Comparison of ENCODE assay signal across 27 mouse cellular contexts in genomic region chr1:156461036-156461435, GRCm38 (mm10). TPM values are rescaled to one million over a fixed set of nuclear protein-coding genes. Genes with fewer than 3 reads are reported as not detected.
"Had no signal": no experiment of that assay in that cellular context is flagged by ENCODE, and none has a peak within 500 bp of the region (broad histone marks: within the 10 kb centered on the region; RNA-seq: fewer than 3 reads in every experiment).

No protein-coding gene starts in this region.

- ATAC-seq: inflammation-experienced regulatory T-cells, adult 6 months; midbrain, embryonic 13.5 days; midbrain, embryonic 16.5 days had no signal

- H3K9ac ChIP-seq: kidney, embryonic 15.5 days; limb, embryonic 13.5 days; lung, embryonic 15.5 days; midbrain, embryonic 13.5 days; neural tube, embryonic 13.5 days; stomach, embryonic 15.5 days had no signal

- H3K27ac ChIP-seq: kidney, embryonic 15.5 days; left cerebral cortex, adult 2 months; limb, embryonic 13.5 days; lung, embryonic 15.5 days; midbrain, embryonic 10.5 days; midbrain, embryonic 13.5 days; neural tube, embryonic 13.5 days had no signal

- H3K9me3 ChIP-seq: kidney, embryonic 15.5 days; lung, embryonic 15.5 days; neural tube, embryonic 13.5 days; stomach, embryonic 15.5 days had no signal

- H3K4me1 ChIP-seq: limb, embryonic 13.5 days; midbrain, embryonic 10.5 days; midbrain, embryonic 13.5 days; neural tube, embryonic 13.5 days had no signal

- H3K4me2 ChIP-seq: kidney, embryonic 15.5 days; limb, embryonic 13.5 days; lung, embryonic 15.5 days; midbrain, embryonic 13.5 days; neural tube, embryonic 13.5 days; stomach, embryonic 15.5 days had no signal

- DNase-seq: kidney, adult 11 months; kidney, adult 8-10 months; kidney, postnatal 10 days; kidney, postnatal 36 days; layer of hippocampus, postnatal 36 days; lung, adult 18-20 months; lung, postnatal 10 days; lung, postnatal 36 days; retina, postnatal 1 day; right cerebral cortex, postnatal 25 days; spleen, adult 18-20 months; thymus, adult 2 months; thymus, postnatal 14 days; thymus, postnatal 4 days had no signal

- H3K4me3 ChIP-seq: kidney, embryonic 15.5 days; left cerebral cortex, adult 2 months; limb, embryonic 13.5 days; lung, embryonic 15.5 days; midbrain, embryonic 10.5 days; midbrain, embryonic 13.5 days; myocyte; neural tube, embryonic 13.5 days; stomach, embryonic 15.5 days had no signal

- H3K27me3 ChIP-seq: kidney, embryonic 15.5 days; limb, embryonic 13.5 days; lung, embryonic 15.5 days; megakaryocyte, embryonic 14.5 days; midbrain, embryonic 13.5 days; neural tube, embryonic 13.5 days; stomach, embryonic 15.5 days had no signal

RNA-seq across cellular contexts. Expression of gene Axdnd1, which starts 40.1 kb away (rescaled TPM):
- polyA plus RNA-seq: liver, adult 2 months had no signal
